Mouse (Mus musculus): ENCODE measurements around the gene Gm27029. TPM values are rescaled to one million over a fixed set of nuclear protein-coding genes. Genes with fewer than 3 reads are reported as not detected.
"Not testable (repeated sequence)": the region's sequence is repeated elsewhere in the genome, so short reads cannot be mapped to it uniquely, and the experiment has no call there.

The Gm27029 gene
- polyA plus RNA-seq, 1 experiment from 2014 or later = 8.5 TPM

DNA sequence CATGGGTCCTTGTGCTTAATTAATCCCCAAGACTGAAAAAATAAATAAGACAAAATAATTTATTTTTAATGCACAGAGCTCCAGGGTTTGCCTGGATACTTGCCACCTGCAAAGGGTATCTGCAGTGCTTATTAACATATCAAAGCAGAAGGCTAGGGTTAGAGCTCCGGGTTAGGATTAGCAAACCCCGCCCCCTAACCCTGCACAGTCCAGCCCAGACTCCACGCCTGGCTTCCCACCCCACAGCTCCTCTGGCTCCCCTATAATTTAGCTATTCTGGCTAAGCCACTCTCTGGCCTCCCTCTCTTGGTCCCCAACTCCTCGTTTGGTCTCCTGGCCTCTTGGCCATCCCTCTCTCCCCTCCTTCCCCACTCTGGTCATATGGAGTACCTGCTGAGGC is 42.8 kb downstream of the Gm27029 start:
- Histone ChIP-seq H3K4me1 (ENCODE audit: control insufficient read depth, insufficient read depth, low read length) (no peaks in the 10 kb centered on the region), H3K36me3 (ENCODE audit: control insufficient read depth, insufficient read depth, low read length) (no peaks in the 10 kb centered on the region), H3K27ac (ENCODE audit: low read length) (no peak overlapping the region), H3K4me3 (ENCODE audit: low read depth, low read length) (no peak overlapping the region), H3K9me3 (ENCODE audit: control insufficient read depth, low read depth, low read length) (no peaks in the 10 kb centered on the region), H3K4me2 (replicated peaks; ENCODE audit: low read depth, low read length) (no peak overlapping the region), H3K9ac (replicated peaks; ENCODE audit: low read depth, low read length) (no peak overlapping the region), H3K27me3 (ENCODE audit: control insufficient read depth, insufficient read depth, low read length) (no peaks in the 10 kb centered on the region)
- WGBS = 25% methylated on average over 4 of the region's 4 CpGs
- no peak for ATAC-seq (ENCODE audit: insufficient number of reproducible peaks, insufficient read depth, low FRiP score, low read depth)

DNA sequence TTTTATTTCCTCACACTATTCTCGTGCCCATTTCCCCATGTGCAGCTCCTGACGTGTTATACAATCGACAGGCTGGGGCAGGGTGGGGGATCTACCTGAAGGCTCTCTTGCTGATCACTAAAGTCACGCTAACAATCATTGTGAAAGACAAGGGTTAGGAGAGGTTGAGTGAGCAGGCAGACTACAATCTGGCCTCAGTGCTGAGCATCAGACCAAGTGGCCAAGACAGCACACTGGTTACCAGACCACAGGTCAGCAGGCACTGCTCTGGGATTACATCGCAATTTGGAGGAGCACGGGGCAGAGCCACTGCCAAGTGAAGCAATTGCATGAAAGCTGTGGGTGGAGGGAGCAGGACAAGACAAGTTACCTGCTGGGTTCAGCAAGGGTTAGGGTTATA is 45.7 kb downstream of the Gm27029 start:
- no peak overlapping the region for H3K4me2 ChIP-seq (replicated peaks; ENCODE audit: low read depth, low read length)
- no peaks in the 10 kb centered on the region for H3K4me1 ChIP-seq (ENCODE audit: control insufficient read depth, insufficient read depth, low read length)
- H3K27me3 ChIP-seq (ENCODE audit: control insufficient read depth, insufficient read depth, low read length) = no peaks in the 10 kb centered on the region
- no peak overlapping the region for H3K4me3 ChIP-seq (ENCODE audit: low read depth, low read length)
- 76% methylated on average over 6 of the region's 6 CpGs for WGBS
- no peaks in the 10 kb centered on the region for H3K36me3 ChIP-seq (ENCODE audit: control insufficient read depth, insufficient read depth, low read length)
- no peak for ATAC-seq (ENCODE audit: insufficient number of reproducible peaks, insufficient read depth, low FRiP score, low read depth)
- H3K9me3 ChIP-seq (ENCODE audit: control insufficient read depth, low read depth, low read length) = no peaks in the 10 kb centered on the region
- no peak overlapping the region for H3K9ac ChIP-seq (replicated peaks; ENCODE audit: low read depth, low read length)
- H3K27ac ChIP-seq (ENCODE audit: low read length) = no peak overlapping the region

DNA sequence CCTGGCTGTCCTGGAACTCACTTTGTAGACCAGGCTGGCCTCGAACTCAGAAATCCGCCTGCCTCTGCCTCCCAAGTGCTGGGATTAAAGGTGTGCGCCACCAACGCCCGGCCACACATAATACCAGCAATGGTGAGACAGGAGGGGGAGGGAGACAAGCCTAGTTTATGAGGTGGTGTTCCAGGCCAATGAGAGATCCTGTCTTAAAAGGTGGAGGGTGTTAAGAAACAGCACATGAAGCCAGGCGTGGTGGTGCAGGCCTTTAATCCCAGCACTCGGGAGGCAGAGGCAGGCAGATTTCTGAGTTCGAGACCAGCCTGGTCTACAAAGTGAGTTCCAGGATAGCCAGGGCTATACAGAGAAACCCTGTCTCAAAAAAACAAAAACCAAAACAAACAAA is 46.4 kb downstream of the Gm27029 start:
- ATAC-seq (ENCODE audit: insufficient number of reproducible peaks, insufficient read depth, low FRiP score, low read depth); H3K9me3 ChIP-seq (ENCODE audit: control insufficient read depth, low read depth, low read length); H3K9ac ChIP-seq (replicated peaks; ENCODE audit: low read depth, low read length); H3K27ac ChIP-seq (ENCODE audit: low read length); H3K36me3 ChIP-seq (ENCODE audit: control insufficient read depth, insufficient read depth, low read length); H3K4me3 ChIP-seq (ENCODE audit: low read depth, low read length); H3K4me1 ChIP-seq (ENCODE audit: control insufficient read depth, insufficient read depth, low read length); H3K4me2 ChIP-seq (replicated peaks; ENCODE audit: low read depth, low read length); H3K27me3 ChIP-seq (ENCODE audit: control insufficient read depth, insufficient read depth, low read length): not testable (repeated sequence)
- 87% methylated on average over 8 of the region's 8 CpGs for whole genome bisulfite sequencing

- no peaks in the 10 kb centered on the region for H3K9me3 ChIP-seq (ENCODE audit: control insufficient read depth, low read depth, low read length)
- H3K4me2 ChIP-seq (replicated peaks; ENCODE audit: low read depth, low read length) = no peak overlapping the region
- no peak overlapping the region for H3K4me3 ChIP-seq (ENCODE audit: low read depth, low read length)
- H3K4me1 ChIP-seq (ENCODE audit: control insufficient read depth, insufficient read depth, low read length) = no peaks in the 10 kb centered on the region
- no peak overlapping the region for H3K27ac ChIP-seq (ENCODE audit: low read length)
- ATAC-seq (ENCODE audit: insufficient number of reproducible peaks, insufficient read depth, low FRiP score, low read depth) = no peak
- WGBS = 56% methylated on average over 7 of the region's 7 CpGs
- H3K27me3 ChIP-seq (ENCODE audit: control insufficient read depth, insufficient read depth, low read length) = no peaks in the 10 kb centered on the region
- H3K36me3 ChIP-seq (ENCODE audit: control insufficient read depth, insufficient read depth, low read length) = no peaks in the 10 kb centered on the region
- no peak overlapping the region for H3K9ac ChIP-seq (replicated peaks; ENCODE audit: low read depth, low read length)
Observed at GRCm38 (mm10) chr11:101374421-101374938, 50.1 kb downstream of the Gm27029 start.

DNA sequence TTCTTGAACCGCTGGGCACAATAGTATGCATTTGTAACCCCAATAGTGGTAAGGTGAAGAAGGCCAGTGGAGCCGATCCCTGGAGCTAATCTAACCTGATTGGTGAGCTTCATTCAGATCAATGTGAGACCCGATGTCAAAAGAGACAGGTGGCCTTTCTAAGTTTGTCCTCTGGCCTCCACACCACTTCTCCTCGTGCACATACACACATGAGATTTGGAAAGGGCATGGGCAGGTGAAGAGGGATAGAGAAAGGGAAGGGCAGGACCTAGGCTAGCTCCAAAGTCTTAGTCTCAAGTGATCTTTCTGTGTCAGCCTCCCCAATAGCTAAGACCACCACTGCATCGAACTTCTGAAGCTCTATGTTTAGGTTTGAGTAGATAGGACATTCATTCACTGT is 54.5 kb downstream of the Gm27029 start:
- Histone ChIP-seq H3K27me3 (ENCODE audit: control insufficient read depth, insufficient read depth, low read length) (no peaks in the 10 kb centered on the region), H3K36me3 (ENCODE audit: control insufficient read depth, insufficient read depth, low read length) (no peaks in the 10 kb centered on the region), H3K4me3 (ENCODE audit: low read depth, low read length) (no peak overlapping the region), H3K4me1 (ENCODE audit: control insufficient read depth, insufficient read depth, low read length) (no peaks in the 10 kb centered on the region), H3K27ac (ENCODE audit: low read length) (no peak overlapping the region), H3K4me2 (replicated peaks; ENCODE audit: low read depth, low read length) (no peak overlapping the region), H3K9ac (replicated peaks; ENCODE audit: low read depth, low read length) (no peak overlapping the region), H3K9me3 (ENCODE audit: control insufficient read depth, low read depth, low read length) (no peaks in the 10 kb centered on the region)
- 68% methylated on average over 5 of the region's 5 CpGs for WGBS
- no peak for ATAC-seq (ENCODE audit: insufficient number of reproducible peaks, insufficient read depth, low FRiP score, low read depth)

DNA sequence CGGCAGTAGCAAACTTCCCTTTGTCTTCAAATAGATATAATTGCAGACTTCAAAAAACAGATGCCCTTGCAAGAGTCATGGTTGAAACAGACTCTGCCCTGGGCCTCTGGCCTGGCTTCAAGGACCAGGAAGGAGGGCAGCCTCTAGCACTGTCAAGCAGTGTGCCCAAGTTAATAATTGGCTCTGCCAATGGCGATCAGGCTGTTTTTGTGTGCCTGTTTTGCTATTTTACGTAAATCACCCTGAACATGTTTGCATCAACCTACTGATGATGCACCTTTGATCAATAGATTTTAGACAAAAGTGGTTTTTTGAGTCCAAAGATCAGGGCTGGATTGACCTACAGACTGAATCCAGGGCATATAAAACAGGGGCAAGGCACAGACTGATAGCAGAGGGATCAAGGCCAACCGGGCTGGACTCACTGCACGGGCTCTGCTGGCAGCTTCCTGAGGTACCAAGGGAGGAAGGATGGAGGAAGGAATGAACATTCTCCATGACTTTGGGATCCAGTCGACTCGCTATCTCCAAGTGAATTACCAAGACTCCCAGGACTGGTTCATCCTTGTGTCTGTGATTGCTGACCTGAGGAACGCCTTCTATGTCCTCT is 57.2 kb downstream of the Gm27029 start, which contains the start of gene G6pc:
Gene G6pc (plus strand): TSS at position 236 of the 610 bp plus-strand sequence.
- H3K4me3 ChIP-seq (ENCODE audit: low read depth, low read length) = no peak within 1 kb of the TSS
- H3K27me3 ChIP-seq (ENCODE audit: control insufficient read depth, insufficient read depth, low read length) = no peaks in the 10 kb centered on the region
- H3K4me2 ChIP-seq (replicated peaks; ENCODE audit: low read depth, low read length) = no peak within 1 kb of the TSS
- no peak for ATAC-seq (ENCODE audit: insufficient number of reproducible peaks, insufficient read depth, low FRiP score, low read depth)
- WGBS = 79% methylated on average over 8 of the region's 8 CpGs
- H3K36me3 ChIP-seq (ENCODE audit: control insufficient read depth, insufficient read depth, low read length) = no peaks in the 10 kb centered on the region
- no peaks in the 10 kb centered on the region for H3K4me1 ChIP-seq (ENCODE audit: control insufficient read depth, insufficient read depth, low read length)
- no peaks in the 10 kb centered on the region for H3K9me3 ChIP-seq (ENCODE audit: control insufficient read depth, low read depth, low read length)
- H3K27ac ChIP-seq (ENCODE audit: low read length) = no peak within 1 kb of the TSS
- H3K9ac ChIP-seq (replicated peaks; ENCODE audit: low read depth, low read length) = no peak within 1 kb of the TSS

DNA sequence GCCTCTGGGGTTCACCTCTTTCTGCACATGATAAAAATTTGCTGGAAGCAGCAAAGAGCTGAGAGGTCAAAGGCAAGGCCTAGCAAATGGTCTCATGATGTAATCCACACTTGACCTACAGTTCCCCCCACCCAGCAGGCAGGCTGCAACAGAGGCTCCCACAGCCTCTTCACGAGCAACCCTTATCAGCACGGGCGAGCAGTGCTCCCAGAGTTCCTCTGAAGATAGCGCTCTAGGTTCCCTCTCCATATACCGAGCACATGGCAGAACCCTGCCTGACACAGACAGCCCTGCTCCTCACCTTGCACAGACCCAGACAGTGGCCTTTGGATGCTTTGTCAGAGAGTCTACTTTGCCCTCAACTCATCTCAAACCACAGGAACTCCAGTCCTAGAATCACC is 60.1 kb downstream of the Gm27029 start:
- Histone ChIP-seq H3K4me1 (ENCODE audit: control insufficient read depth, insufficient read depth, low read length) (no peaks in the 10 kb centered on the region), H3K9me3 (ENCODE audit: control insufficient read depth, low read depth, low read length) (no peaks in the 10 kb centered on the region), H3K4me2 (replicated peaks; ENCODE audit: low read depth, low read length) (no peak overlapping the region), H3K27ac (ENCODE audit: low read length) (no peak overlapping the region), H3K36me3 (ENCODE audit: control insufficient read depth, insufficient read depth, low read length) (no peaks in the 10 kb centered on the region), H3K4me3 (ENCODE audit: low read depth, low read length) (no peak overlapping the region), H3K9ac (replicated peaks; ENCODE audit: low read depth, low read length) (no peak overlapping the region), H3K27me3 (ENCODE audit: control insufficient read depth, insufficient read depth, low read length) (no peaks in the 10 kb centered on the region)
- no peak for ATAC-seq (ENCODE audit: insufficient number of reproducible peaks, insufficient read depth, low FRiP score, low read depth)
- 62% methylated on average over 5 of the region's 5 CpGs for WGBS

GRCm38 (mm10) chr11:101360651-101361113 is 63.9 kb downstream of the Gm27029 start:
- Histone ChIP-seq H3K4me3 (ENCODE audit: low read depth, low read length) (no peak overlapping the region), H3K27ac (ENCODE audit: low read length) (no peak overlapping the region), H3K4me1 (ENCODE audit: control insufficient read depth, insufficient read depth, low read length) (no peaks in the 10 kb centered on the region), H3K9me3 (ENCODE audit: control insufficient read depth, low read depth, low read length) (no peaks in the 10 kb centered on the region), H3K36me3 (ENCODE audit: control insufficient read depth, insufficient read depth, low read length) (no peaks in the 10 kb centered on the region), H3K27me3 (ENCODE audit: control insufficient read depth, insufficient read depth, low read length) (no peaks in the 10 kb centered on the region), H3K9ac (replicated peaks; ENCODE audit: low read depth, low read length) (no peak overlapping the region), H3K4me2 (replicated peaks; ENCODE audit: low read depth, low read length) (no peak overlapping the region)
- 44% methylated on average over 3 of the region's 3 CpGs for WGBS
- no peak for ATAC-seq (ENCODE audit: insufficient number of reproducible peaks, insufficient read depth, low FRiP score, low read depth)

DNA sequence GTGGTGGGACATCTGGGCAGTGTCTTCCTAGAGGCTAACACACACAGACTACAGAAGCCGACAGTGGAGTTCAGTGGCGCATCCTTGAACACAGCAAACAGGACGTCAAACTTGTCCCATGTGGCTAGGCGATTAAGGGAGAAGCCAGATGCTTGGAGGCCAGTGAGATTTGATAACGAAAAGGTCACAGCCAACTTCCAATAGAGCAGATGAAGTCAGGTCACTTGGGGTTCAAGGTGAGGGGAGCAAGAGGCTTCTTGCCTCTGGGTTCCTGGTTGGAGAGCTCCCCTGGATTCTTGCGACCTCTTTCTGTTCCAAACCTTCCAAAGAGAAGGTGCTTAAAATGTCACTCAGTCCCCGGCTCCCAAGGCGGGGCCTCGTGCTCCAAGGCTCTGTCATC is 64.8 kb downstream of the Gm27029 start:
- ATAC-seq (ENCODE audit: insufficient number of reproducible peaks, insufficient read depth, low FRiP score, low read depth) = no peak
- 59% methylated on average over 9 of the region's 9 CpGs for WGBS

More for the DNA sequence above, 64.8 kb downstream of the Gm27029 start:
- H3K4me3 ChIP-seq (ENCODE audit: low read depth, low read length) = no peak overlapping the region
- H3K9me3 ChIP-seq (ENCODE audit: control insufficient read depth, low read depth, low read length) = no peaks in the 10 kb centered on the region
- no peaks in the 10 kb centered on the region for H3K4me1 ChIP-seq (ENCODE audit: control insufficient read depth, insufficient read depth, low read length)
- no peaks in the 10 kb centered on the region for H3K36me3 ChIP-seq (ENCODE audit: control insufficient read depth, insufficient read depth, low read length)
- H3K9ac ChIP-seq (replicated peaks; ENCODE audit: low read depth, low read length) = no peak overlapping the region
- H3K27me3 ChIP-seq (ENCODE audit: control insufficient read depth, insufficient read depth, low read length) = no peaks in the 10 kb centered on the region
- H3K27ac ChIP-seq (ENCODE audit: low read length) = no peak overlapping the region
- no peak overlapping the region for H3K4me2 ChIP-seq (replicated peaks; ENCODE audit: low read depth, low read length)

All from stomach, embryonic 14.5 days (tissue).